Mouse (Mus musculus) retina, postnatal 7 days (tissue): ENCODE data around the gene G6pc2.

Source experiments
- DNase-seq: peaks from one replicate; pipeline ENCODE4 v3.0.0-alpha.2; 2012; ENCODE audit warnings: low read depth, low spot score

G6pc2 gene

GRCm38 (mm10) chr2:69210773-69211172 is at the start of gene G6pc2:
Gene G6pc2, plus strand, starts transcription at chr2:69211073.
- no peak for DNase-seq

GRCm38 (mm10) chr2:69170395-69171077 is 40.3 kb upstream of the G6pc2 start:
- no peak for DNase-seq

GRCm38 (mm10) chr2:69175296-69175695 is 35.6 kb upstream of the G6pc2 start:
- no peak for DNase-seq

- no peak for DNase-seq
These were observed 31.2 kb upstream of the G6pc2 start for GRCm38 (mm10) chr2:69179721-69180120.

GRCm38 (mm10) chr2:69187990-69188389 is 22.9 kb upstream of the G6pc2 start:
- no peak for DNase-seq

GRCm38 (mm10) chr2:69188732-69189131 is 22.1 kb upstream of the G6pc2 start:
- no peak for DNase-seq

GRCm38 (mm10) chr2:69189222-69189621 is 21.7 kb upstream of the G6pc2 start:
- no peak for DNase-seq

- DNase-seq: no peak
These were observed 19.8 kb upstream of the G6pc2 start for GRCm38 (mm10) chr2:69191059-69191458.

GRCm38 (mm10) chr2:69193555-69193954 is 17.3 kb upstream of the G6pc2 start:
- DNase-seq: no peak

- DNase-seq: no peak
These were observed 5.7 kb upstream of the G6pc2 start for GRCm38 (mm10) chr2:69205185-69205584.

- DNase-seq: peak; percentile 83
These were observed 5.0 kb upstream of the G6pc2 start, which contains the start of gene Spc25 for GRCm38 (mm10) chr2:69205791-69206351. Gene Spc25, minus strand, starts transcription at chr2:69206194.

GRCm38 (mm10) chr2:69206523-69206922 is 4.3 kb upstream of the G6pc2 start:
- DNase-seq: no peak

GRCm38 (mm10) chr2:69209684-69210083 is 1.2 kb upstream of the G6pc2 start:
- DNase-seq: no peak

GRCm38 (mm10) chr2:69212652-69213051 is 1.8 kb downstream of the G6pc2 start:
- no peak for DNase-seq

- no peak for DNase-seq
These were observed 4.4 kb downstream of the G6pc2 start for GRCm38 (mm10) chr2:69215242-69215641.

GRCm38 (mm10) chr2:69221868-69222416 is 11.1 kb downstream of the G6pc2 start:
- DNase-seq: no peak

GRCm38 (mm10) chr2:69222815-69223214 is 11.9 kb downstream of the G6pc2 start:
- DNase-seq: no peak

GRCm38 (mm10) chr2:69224724-69225123 is 13.9 kb downstream of the G6pc2 start:
- DNase-seq: no peak

- DNase-seq: no peak
These were observed 16.0 kb downstream of the G6pc2 start for GRCm38 (mm10) chr2:69226876-69227275.

- no peak for DNase-seq
These were observed 17.8 kb downstream of the G6pc2 start for GRCm38 (mm10) chr2:69228635-69229034.

GRCm38 (mm10) chr2:69230137-69230536 is 19.3 kb downstream of the G6pc2 start:
- DNase-seq: no peak

- no peak for DNase-seq
These were observed 21.2 kb downstream of the G6pc2 start for GRCm38 (mm10) chr2:69232101-69232500.
